Mouse (Mus musculus) B cell, adult 2 months (primary cell): Measurements from ENCODE around the gene 4933425L06Rik.

ENCODE experiments used
- DNase-seq, 2 experiments: peaks; one replicate each; pipeline ENCODE4 v3.0.0; 2022

Gene 4933425L06Rik

GRCm38 (mm10) chr13:105134397-105134796, 52.5 kb downstream of the 4933425L06Rik start:
- DNase-seq: no peak

GRCm38 (mm10) chr13:105139881-105140280, 58.0 kb downstream of the 4933425L06Rik start:
- no peak for DNase-seq

- DNase-seq: no peak
Measured at GRCm38 (mm10) chr13:105146827-105147226, 64.9 kb downstream of the 4933425L06Rik start.

GRCm38 (mm10) chr13:105147795-105148418, 66.0 kb downstream of the 4933425L06Rik start:
- DNase-seq: no peak

- DNase-seq: no peak
Measured at GRCm38 (mm10) chr13:105150006-105150405, 68.1 kb downstream of the 4933425L06Rik start.

- peak; percentile 29 to 35 for DNase-seq
Measured at GRCm38 (mm10) chr13:105153955-105154354, 72.0 kb downstream of the 4933425L06Rik start.

- DNase-seq: no peak
Measured at GRCm38 (mm10) chr13:105165441-105165840, 83.5 kb downstream of the 4933425L06Rik start.
